Mouse (Mus musculus) gastrocnemius, postnatal 10 days (tissue): ENCODE measurements around the gene Nova2. TPM values are rescaled to one million over a fixed set of nuclear protein-coding genes. Genes with fewer than 3 reads are reported as not detected.
A peak's percentile ranks its signal among the peaks of the same experiment; 100 is the strongest.

ENCODE experiments used
- DNase-seq: peaks from one replicate; pipeline ENCODE4 v3.0.0; 2021; ENCODE audit warnings: mixed read lengths
- total RNA-seq, 2 experiments: library from RNA; stranded (reverse); gene quantifications; 2 replicates each; pipeline ENCODE4 v1.2.3; 2021

Nova2 gene
- total RNA-seq, 2 experiments from 2014 or later = 2.9 to 4.1 TPM

DNA sequence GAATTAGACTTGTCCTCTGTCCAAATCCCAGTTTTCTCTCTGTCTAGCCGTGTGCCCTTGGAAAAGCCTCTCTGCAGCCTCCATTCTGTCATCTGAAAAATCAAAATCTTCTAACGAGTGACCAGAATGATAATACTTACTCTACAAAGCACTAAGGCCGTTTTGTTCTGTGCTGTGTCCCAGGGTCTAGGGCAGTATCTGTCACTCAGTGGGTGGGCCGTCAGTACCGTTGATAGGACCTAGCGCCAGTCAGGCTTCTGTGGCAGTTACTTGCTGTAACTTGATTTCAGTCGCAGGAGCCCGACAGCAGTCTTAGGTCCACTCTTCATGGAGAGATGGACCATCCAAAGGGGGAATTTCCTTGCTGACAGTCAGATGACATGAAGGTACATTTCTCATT lies 1.4 kb upstream of the Nova2 start:
- DNase-seq = no peak

DNA sequence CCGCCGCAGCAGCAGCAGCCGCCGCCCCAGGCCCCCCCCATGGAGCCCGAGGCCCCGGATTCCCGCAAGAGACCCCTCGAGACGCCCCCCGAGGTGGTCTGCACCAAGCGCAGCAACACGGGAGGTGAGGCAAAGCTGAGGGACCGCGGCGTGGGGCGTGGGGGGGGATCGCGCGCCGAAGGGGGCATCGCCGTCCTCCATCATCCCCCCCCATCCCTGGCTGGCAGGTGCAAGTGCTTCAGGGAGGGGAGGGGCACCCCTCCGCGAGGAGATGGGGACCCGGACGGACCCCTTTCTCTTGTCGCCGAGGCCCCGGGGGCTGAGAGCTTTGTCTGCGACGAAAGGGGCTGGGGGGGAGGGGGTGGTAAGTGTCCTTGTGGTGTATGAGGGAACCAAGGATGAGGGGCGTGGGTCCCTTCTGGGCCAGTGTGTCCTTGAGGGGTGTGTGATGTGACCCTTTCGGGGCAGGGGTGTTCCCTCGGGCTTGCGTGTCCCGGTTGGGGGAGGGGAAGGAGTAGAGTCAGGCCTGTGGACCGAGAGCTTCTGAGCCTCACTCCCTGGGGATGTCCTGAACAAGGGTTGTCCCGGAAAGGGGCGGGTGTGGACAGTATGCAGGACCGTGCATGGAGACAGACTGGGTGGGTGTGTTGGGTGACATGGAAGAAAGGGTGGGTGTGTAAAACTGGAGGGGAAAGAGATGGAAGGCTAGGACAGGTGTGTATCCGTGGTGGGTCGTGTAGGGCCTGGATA lies 528 bp downstream of the Nova2 start:
- DNase-seq = no peak

DNA sequence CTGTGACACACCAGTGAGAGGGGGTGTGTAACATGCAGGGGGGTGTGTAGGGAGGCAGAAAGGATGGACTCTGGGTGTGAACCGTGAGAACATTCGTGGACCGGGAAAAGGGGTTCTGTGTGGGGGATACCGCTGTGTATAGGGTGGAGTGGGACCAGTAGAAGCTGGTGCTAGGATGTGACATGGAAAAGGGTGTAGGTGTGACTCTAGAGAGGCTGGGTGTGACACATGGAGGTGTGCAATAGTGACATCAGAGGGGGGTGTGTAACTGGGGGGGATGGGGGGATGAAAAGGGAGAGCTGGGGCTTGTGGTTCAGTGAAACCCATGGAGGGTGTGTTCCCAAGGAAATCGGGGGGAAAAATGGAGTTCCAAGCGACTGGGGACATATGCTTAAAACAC lies 1.2 kb downstream of the Nova2 start:
- DNase-seq = no peak

DNA sequence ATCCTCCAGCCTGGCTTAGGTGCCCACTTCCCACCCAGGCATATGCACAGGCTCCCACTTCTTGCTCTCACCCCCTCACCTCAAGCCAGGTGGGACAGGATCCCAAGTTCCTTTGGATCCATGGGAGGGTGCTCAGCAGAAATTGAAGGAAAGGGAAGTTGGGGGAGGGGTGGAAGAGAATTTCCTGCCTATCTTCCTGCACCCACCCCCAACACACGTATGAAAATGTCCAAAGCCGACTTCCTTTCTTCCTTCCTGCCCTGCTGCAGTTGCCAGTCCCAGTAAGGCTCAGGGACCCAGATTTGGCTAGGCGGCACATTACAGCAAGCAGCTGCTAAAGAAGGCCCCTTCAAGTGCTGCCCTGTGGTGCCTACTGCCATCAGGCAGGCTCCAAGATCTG lies 2.1 kb downstream of the Nova2 start:
- no peak for DNase-seq

DNA sequence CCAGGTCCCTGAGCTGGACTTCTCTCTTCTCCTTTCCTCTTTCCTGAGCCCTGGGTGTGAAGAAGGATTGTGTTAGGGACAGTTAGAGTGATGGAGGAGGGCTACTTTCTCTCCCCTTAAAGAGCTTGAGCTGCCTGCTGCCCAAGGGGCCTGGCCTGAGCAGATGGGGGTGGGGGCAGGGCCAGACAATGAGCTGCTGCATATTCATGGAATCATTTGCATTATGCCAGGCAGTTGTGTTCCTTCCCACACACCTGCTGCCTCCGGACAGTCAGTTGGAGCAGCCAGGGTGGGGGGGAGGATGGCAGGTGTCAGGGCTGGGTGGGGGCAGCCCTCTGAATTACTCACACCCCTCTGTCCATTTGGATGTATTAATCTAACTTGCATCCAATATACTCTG lies 16.7 kb downstream of the Nova2 start:
- no peak for DNase-seq

DNA sequence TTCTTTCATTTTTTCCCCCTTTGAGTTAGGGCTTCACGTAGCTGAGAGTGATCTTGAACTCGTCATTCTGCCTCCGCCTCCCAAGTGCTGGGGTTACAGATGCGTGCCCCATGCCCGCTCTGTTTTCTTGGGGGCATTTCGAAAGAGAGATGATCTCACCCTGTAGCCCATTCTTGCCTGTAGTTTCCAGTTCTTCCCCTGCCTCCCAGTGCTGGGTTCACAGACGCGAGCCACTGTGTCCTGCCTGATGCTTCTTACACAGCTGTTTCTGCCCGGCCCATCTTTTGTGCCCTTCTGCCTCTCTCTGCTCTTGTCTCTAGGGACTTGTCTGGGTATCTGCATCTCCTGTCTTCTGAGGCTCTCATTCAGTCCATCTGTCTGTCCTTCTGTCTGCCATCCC lies 17.1 kb downstream of the Nova2 start:
- no peak for DNase-seq

DNA sequence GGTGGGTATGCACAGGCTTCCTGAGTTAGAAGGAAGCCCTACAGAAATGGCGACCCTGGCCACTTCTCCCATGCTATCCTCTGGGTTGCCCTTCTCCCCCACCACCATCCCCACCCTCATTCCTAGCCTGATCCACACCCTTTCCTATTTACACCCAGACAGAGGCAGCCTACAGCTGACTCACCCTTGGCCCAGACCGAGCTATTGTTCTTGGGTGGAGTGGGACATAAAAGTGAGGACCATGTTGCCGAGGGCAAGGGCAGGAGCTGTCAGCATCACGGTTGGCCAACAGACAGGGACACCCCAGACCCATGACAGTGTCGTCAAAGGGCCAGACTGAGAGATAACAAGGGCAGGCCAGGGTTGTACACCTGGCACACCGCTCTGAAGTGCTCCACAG lies 22.5 kb downstream of the Nova2 start:
- DNase-seq = no peak

DNA sequence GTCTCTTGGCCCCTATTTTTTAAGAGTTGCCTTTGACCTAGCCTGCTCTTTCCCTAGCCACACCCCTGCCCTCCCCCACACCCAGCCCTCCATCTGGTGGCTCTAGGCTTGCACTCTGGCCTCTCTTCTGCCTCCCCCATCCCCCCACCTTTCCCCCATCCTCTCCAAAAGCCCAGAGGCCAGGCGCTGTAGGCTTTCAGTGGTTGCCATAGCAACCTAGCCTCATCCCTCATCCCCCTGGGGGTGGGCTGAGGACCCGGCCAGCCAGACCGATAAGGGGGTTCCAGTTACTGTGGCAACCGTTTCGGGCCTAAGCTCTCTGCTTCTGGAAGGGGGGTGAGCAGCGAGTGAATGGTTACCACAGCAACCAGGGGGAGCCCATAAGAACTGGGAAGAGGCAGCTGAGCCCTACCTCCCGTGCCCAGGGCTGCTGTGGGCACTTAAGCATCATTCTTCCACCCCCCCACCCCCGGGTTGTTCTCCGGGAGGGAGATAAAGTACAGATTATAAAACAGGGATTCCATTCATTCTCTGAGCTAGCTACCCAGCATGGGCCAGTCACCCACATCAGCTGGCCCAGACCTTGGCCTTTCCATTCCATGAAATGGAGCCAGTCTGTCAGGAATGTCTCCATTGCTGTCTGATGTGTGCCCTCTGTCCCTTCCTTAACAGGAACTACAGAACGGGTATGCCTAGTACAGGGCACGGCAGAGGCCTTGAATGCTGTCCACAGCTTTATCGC lies 24.3 kb downstream of the Nova2 start:
- no peak for DNase-seq

DNA sequence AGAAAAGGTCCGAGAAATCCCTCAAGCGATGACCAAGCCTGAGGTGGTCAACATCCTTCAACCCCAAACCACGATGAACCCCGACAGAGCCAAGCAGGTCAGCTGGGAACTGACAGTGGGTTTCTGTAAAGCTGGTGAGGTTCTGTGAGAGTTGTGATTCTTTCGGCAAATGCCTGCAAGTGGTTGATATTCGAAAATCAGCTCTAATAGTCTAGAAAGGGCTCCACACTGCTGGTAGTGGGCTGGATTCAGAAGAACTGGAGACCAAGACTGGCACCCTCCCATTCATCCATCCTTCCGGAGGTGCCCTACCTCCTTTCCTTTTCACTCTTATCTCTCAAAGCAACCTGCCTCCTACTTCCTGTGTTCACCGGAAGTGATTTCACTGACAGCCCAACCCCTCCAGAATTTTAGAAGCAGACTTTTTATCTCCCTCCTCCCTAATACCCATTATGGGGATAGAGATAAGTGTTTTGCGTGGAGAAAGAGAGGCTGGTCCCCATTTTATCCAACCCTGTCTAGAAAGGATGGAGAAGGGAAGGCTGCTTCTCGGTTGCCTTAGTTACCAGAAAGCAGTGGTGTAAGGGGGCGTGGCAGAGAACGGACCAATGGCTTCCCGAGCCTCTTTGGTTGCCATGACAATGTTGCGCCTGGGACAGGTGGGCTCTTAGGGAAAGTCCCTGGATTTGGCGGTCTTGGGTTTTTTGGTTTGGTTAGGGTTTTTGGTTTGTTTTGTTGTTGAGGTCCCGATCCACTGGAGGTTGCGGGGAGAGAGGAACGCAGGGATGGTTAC lies 25.0 kb downstream of the Nova2 start:
- no peak for DNase-seq

DNA sequence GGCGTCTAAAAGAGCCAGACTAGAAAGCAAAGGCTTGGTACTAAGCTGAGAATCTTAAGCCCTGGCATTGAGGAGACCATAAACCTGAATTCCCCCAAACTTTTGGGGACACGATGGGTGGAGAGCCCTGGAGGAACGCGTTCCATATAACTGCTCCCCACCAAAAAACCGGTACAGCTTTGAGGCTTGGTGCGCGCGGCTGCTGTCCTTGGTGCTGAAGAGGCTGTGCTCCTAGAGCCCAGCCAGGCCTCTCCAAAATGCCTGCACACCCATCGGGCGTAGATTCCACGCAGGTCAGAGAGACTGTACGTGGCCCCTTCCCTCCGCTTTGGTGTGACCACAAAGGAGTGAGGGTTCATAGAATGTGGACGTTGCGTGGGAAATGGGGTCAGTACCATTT lies 25.7 kb downstream of the Nova2 start:
- peak; percentile 62 for DNase-seq

DNA sequence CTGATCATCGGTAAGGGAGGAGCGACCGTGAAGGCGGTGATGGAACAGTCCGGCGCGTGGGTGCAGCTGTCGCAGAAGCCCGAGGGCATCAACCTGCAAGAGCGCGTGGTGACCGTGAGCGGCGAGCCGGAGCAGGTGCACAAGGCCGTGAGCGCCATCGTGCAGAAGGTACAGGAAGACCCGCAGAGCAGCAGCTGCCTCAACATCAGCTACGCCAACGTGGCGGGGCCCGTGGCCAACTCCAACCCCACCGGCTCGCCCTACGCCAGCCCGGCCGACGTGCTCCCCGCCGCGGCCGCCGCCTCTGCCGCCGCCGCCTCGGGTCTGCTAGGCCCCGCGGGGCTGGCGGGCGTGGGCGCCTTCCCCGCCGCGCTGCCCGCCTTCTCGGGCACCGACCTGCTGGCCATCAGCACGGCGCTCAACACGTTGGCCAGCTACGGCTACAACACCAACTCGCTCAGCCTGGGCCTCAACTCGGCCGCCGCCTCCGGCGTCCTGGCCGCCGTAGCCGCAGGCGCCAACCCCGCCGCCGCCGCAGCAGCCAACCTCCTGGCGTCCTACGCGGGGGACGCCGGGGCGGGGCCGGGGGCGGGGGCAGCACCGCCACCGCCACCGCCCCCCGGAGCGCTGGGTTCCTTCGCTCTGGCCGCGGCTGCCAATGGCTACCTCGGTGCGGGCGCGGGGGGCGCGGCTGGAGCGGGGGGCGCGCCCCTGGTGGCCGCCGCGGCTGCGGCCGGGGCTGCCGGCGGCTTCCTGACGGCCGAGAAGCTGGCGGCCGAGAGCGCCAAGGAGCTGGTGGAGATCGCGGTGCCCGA lies 32.1 kb downstream of the Nova2 start:
- DNase-seq = peak; percentile 60

DNA sequence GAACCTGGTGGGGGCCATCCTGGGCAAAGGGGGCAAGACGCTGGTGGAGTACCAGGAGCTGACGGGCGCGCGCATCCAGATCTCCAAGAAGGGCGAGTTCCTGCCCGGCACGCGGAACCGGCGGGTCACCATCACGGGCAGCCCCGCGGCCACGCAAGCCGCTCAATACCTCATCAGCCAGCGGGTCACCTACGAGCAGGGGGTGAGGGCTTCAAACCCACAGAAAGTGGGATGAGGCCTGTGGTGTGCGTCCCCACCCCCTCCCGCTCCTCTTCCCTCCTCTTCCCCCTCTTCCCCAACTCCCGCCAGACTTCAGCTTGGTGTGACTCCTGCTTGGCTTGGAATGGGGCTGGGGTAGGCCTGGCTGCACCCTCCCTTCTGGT lies 32.7 kb downstream of the Nova2 start:
- no peak for DNase-seq

DNA sequence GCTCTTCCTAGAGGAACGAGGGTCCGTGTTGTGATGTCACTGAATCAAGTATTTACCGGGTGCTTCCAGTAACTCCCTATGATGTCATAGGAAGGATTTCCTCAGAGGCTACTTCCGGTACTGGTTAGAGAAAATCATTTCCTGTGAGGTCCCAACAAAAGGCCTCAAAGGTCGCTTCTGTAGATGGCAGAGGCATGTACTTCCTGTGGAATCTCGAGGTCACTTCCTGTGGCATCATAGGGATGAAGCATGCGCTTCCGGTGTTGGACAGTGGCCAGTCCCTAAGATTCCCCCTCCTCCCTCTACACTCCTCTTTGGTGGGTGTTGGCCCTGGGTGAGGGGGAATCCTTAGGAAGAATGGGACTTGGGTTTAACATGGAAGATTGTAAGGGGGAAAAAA lies 33.8 kb downstream of the Nova2 start:
- no peak for DNase-seq

DNA sequence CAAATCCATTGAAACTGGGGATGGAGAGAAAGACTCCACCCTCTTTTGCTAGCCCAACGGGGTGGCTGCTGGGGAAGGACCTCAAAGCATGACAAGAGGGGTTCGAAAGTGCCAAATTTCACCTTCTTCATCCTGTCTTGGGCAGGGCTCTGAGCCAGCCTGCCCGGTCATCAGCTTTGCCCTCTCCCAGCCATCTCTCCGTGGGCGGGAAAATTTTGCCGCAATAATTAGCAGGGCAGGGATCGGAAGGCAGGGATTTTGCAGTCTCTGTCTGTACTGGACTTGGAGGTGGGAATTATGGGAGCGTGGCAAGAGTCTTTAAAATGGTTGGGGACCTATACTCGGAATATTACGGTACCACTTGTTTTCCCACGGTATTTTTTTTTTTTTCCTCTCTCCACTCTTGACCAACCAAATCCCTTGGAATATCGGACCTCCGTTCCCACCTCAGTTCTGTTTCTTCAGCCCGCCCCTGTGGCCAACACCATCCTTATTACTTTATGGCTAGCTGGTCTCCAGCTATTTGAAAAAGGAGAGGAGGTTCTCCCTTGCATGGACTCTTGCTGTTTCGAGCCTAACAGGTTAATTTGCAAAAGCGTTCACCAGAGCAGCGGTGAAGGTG lies 36.6 kb downstream of the Nova2 start:
- DNase-seq = no peak

DNA sequence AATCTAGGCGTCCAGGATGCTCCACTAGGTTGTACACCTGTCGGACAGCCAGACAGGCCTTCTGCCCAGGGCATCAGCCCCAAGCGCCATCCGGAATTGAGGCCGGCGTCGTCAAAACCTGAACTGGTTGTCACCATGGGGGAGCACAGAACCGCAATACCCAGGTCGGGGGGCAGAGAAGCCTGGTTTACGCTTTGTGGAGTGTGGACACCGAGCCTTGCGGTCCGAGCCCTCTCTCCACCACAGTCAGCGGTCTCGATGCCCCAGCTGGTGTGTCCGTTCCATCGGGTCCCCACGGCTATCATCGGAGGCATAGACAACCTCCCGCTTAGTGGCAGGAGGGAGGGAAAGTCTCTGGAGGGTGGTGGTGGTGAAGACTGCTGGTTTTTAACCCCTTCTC lies 37.1 kb downstream of the Nova2 start:
- DNase-seq = no peak

DNA sequence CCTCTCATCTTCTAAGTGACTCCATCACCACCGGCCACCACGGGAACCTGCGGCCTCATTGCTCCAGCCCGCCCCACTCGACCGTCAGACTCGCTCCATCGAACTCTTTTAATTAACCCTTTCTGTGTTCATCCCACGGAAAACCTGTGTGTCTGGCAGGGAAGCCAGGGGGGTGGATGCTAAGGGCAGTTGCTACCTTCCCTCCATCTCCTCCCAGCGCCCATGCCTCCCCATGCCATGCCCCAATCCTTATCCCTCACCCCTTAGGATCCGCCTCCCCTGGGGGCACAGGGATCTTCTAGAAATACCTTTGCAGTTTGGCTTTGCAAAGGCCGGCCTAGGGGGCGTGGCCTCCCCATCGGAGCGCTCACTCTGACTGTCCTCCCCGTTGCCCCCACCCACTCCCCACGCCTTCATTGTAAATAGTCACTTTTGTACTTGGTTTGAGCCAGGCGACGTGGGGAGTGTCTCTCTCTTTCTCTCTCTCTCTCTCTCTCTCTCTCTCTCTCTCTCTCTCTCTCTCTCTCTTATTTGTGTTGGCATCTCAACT lies 37.7 kb downstream of the Nova2 start:
- DNase-seq = no peak

DNA sequence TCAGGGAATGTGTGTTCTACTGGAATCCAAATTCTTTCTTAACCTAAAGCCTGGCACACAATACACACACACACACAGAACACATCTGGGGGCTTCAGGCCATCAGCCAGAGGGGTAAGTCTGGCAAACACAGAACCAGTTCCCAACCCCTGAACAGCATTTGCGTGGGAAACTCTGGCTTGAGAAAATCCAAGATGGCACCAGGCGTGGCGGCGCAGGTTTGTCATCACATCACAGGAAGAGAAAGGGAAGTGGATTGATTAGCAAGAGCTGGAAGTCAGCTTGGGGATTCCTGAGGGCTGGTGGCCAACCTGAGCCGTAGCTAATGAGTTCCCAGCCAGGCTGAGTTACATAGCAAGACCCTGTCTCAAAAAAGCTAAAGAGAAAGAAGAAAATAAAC lies 39.6 kb downstream of the Nova2 start:
- no peak for DNase-seq

DNA sequence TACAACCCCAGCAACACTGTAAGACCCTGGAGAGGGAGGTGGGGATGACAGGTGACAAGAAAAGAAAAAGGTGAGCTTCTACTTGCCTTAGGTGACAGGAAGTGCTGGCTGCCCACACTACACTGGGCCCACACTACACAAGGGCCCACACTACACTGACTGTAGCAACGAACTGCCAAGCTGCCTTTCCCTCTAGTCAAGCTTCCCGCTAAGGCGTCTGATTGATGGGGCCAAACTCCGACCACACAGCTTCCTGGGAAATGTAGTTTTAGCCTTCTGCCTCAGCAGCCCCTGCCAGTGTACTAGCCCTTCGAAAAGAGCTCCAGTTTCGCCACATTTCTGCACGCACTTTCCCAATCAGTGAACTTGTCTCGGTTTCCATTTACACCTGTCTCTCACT lies 41.9 kb downstream of the Nova2 start:
- no peak for DNase-seq

DNA sequence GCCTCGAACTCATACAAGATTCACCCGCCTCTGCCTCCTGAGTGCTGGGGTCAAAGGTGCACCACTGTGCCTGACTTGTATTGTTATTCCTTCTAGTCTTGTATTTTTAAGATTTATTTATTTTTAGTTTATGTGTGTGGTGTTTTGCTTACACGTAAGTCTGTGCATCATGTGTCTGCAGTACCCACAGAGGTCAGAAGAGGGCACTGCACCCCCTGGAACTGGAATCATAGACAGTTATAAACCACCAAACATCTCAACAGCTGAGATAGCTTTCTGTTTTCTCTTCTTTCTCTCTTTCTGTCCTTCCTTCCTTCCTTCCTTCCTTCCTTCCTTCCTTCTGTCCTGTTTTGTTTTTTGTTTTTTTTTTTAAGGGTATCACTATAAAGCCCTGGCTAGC lies 45.3 kb downstream of the Nova2 start:
- DNase-seq = no peak

DNA sequence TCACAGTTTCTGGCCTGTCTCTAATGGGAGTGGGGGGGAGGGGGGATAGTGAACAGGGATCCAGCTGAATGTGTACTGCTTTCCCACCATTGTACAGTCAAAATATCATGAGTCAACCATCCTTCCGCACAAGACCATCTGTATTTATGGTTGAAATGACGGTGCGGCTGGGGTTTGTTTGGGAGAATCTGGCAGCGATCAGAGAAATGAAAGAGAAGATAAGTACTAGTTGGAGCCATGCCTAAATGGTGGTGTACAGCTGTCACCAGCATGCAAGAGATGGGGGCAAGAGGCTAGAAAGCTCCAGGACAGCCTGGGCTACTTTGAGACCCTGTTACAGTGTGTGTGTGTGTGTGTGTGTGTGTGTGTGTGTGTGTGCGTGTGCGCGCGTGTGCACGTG lies 52.7 kb downstream of the Nova2 start:
- DNase-seq = no peak

DNA sequence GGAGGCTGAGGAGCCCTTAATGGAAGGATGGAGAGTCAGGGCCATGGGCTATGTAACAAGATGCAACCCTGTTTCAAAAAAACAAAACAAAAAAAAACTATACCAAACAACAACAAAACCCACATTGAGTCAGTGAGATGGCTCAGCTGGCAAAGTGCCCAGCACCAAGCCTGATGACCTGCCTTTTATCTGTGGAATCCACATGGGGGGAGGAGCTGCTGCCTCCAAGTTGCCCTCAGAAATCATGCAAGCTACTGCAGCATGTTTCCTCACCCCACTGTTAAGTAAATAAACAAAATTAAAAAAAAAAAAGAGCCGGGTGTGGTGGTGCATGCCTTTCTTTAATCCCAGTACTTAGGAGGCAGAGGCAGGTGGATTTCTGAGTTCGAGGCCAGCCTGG lies 60.8 kb downstream of the Nova2 start:
- no peak for DNase-seq

DNA sequence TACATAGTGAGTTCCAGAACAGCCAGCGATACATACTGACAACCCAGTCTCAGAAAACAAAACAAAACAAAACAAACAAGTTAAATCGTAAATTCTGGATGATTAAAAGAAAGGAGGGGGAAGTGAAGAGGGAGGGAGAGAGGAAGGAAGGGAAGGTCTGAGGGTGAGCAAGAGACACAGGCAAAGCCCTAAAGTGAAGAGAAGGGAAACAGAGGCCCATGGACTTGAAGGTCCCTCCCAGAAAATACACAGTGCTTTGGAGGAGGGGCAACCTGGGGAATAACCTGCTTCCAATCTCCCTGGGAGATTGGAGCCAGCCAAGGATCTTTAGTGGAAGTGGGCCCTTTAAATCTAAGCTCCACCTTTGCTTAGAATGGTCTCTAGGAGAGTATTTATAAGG lies 61.4 kb downstream of the Nova2 start, which contains the start of gene Nanos2:
Nanos2 (plus strand) TSS at position 301 of the 400 bp plus-strand sequence.
- DNase-seq = no peak
